Mouse (Mus musculus) ovary, adult 10 weeks (tissue): Measurements from ENCODE around the gene Gm6205. TPM values are rescaled to one million over a fixed set of nuclear protein-coding genes. Genes with fewer than 3 reads are reported as not detected.

Experiments
- polyA plus RNA-seq: library from polyadenylated mRNA; stranded (reverse); fragments of 350-450 nt; fragmentation: Illumina TruSeq; extraction: RNeasy Lipid Tissue Mini Kit (QIAGEN cat#74804); gene quantifications from one replicate; pipeline ENCODE4 v1.2.3, GENCODE M21; 2014

Gm6205 gene
- 19.2 TPM for polyA plus RNA-seq

DNA sequence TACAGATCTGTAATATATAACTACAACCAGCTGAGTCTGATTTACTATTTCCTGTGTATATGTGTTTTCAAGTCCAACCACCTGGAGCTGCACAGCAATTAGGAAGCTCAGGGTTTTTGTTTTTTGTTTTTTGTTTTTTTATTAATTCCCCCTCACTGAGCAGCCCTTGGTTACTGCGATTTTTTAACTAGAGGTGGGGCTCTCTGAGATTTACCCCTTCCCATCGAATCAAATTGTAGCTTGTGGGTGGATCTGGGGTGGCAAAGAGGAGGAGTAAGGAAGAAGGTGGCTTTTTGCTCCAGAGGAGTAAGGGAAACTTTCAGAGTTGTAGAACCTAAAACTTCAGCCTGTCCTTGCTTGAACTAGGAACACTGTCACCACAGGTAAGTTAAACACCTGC is at the start of gene Gm6205:
Gm6205 (plus strand) TSS at position 301 of the 400 bp plus-strand sequence.

DNA sequence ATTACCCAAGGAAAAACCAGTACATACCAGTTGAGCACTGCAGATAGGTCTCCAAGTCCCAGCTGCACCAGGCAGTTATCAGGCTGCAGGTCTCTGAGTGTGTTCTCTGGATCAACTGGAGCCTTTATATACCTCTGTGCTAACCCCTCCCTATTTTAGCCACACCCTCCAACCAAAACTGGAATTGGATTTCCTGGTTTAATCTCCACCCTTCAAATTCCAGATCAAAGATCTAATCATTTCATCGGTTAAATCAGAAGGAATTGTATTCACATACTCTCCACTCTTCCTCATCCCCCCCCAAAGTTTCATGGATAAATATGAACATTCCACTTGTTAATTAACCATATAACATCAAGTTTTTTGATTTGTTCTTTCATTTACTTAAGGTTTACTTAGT is 31.9 kb upstream of the Gm6205 start, which contains the start of gene Gm3147:
Gm3147 (minus strand) TSS at position 101 of the 400 bp plus-strand sequence.

DNA sequence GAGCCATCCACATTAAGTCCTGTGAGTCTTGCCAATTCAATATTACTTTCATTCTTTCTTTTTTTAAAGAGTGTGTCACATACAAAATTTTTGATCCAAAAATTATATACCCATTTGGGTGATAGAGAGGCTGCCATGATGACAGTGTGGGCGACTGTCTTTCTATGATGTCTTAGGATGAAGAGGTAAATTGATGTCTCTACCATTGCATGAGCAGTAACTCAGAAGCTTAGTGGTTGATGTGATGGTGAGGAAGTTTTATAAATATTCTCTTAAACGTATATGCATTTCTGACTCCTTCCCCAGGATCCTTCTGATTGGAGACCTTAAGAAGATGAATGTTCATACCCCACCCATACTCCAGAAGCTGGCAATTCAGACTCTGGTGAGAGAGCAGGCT is 24.5 kb upstream of the Gm6205 start, which contains the start of gene Gm6509:
Gm6509 (plus strand) TSS at position 301 of the 400 bp plus-strand sequence.

Other genes with a start within 250 kb of the Gm6205 start
- not detected for gene Gm7682, start 202.6 kb upstream of the Gm6205 start, polyA plus RNA-seq
- not detected for gene Gm3139, start 122.1 kb upstream of the Gm6205 start, polyA plus RNA-seq
- gene Gm3147, start 32.0 kb upstream of the Gm6205 start, polyA plus RNA-seq = not detected
- gene Gm6509, start 24.4 kb upstream of the Gm6205 start, polyA plus RNA-seq = not detected
- gene Gm3183, start 217.1 kb downstream of the Gm6205 start, polyA plus RNA-seq = 0.94 TPM